Mouse (Mus musculus) liver, adult 2 months (tissue): Measurements from ENCODE around the gene Uqcrq. TPM values are rescaled to one million over a fixed set of nuclear protein-coding genes. Genes with fewer than 3 reads are reported as not detected.
A peak's percentile ranks its signal among the peaks of the same experiment; 100 is the strongest.

ENCODE experiments used
- DNase-seq: peaks from one replicate; pipeline ENCODE4 v3.0.0-alpha.2; 2011; ENCODE audit warnings: low read depth, low spot score; ENCODE audit errors: extremely low read depth
- H3K27ac ChIP-seq: fragments of 200-500 bp; replicated peaks from 2 replicates; pipeline ENCODE4 v1.5.1; 2012; ENCODE audit warnings: low read depth, mild to moderate bottlenecking, control low read depth, inconsistent platforms, low read length; ENCODE audit not compliant: insufficient read depth
- H3K27me3 ChIP-seq: fragments of 200-500 bp; 2 replicates; pipeline ENCODE4 v1.6.1; 2012; ENCODE audit warnings: mild to moderate bottlenecking, moderate library complexity, low read length, inconsistent platforms; ENCODE audit not compliant: control insufficient read depth, insufficient read depth
- H3K36me3 ChIP-seq: fragments of 200-500 bp; 2 replicates; pipeline ENCODE4 v1.6.1; 2012; ENCODE audit warnings: low read length, inconsistent platforms; ENCODE audit not compliant: control insufficient read depth, insufficient read depth
- H3K4me1 ChIP-seq: fragments of 200-500 bp; 2 replicates; pipeline ENCODE4 v1.6.1; 2011; ENCODE audit warnings: low read length; ENCODE audit not compliant: control insufficient read depth, insufficient read depth
- H3K4me3 ChIP-seq: fragments of 200-500 bp; 2 replicates; pipeline ENCODE4 v1.5.1; 2011; ENCODE audit warnings: low read depth, mild to moderate bottlenecking, control low read depth, low read length, moderate library complexity; ENCODE audit not compliant: insufficient read depth
- H3K79me2 ChIP-seq: fragments of 200-500 bp; 2 replicates; pipeline ENCODE4 v1.6.1; 2012; ENCODE audit warnings: inconsistent platforms, mild to moderate bottlenecking, low read length, moderate library complexity; ENCODE audit not compliant: control insufficient read depth, insufficient read depth
- H3K9ac ChIP-seq: fragments of 200-500 bp; 2 replicates; pipeline ENCODE4 v1.6.1; 2012; ENCODE audit warnings: low read depth, mild to moderate bottlenecking, control low read depth, inconsistent platforms, low read length
- CTCF ChIP-seq: fragments of 200-500 bp; IDR thresholded peaks from 2 replicates; pipeline ENCODE4 v1.5.1; 2011; ENCODE audit warnings: low read depth, low read length, control low read depth
- POLR2A ChIP-seq: fragments of 200-500 bp; IDR thresholded peaks from 2 replicates; pipeline ENCODE4 v1.6.1; 2011; ENCODE audit warnings: low read length, control low read depth; ENCODE audit not compliant: insufficient read depth; ENCODE audit errors: extremely low read depth
- WGBS: fragments of 180-500 bp; shearing (Covaris S2); methylation state at CpG from one replicate; pipeline ENCODE4 v1.1.7; 2018; 5-methylcytosine and 5-hydroxymethylcytosine counted together
- polyA plus RNA-seq: library from polyadenylated mRNA; depleted of rRNA; stranded (reverse); fragments of >200 nt; gene quantifications from 2 replicates; pipeline ENCODE4 v1.2.3, GENCODE M21; 2012
- total RNA-seq: library from RNA; depleted of rRNA; stranded (reverse); fragments of >200 nt; gene quantifications from 2 replicates; pipeline ENCODE4 v1.2.3, GENCODE M21; 2014

Gene Uqcrq
- total and polyA plus RNA-seq, 2 experiments = 256 to 1,230 TPM

DNA sequence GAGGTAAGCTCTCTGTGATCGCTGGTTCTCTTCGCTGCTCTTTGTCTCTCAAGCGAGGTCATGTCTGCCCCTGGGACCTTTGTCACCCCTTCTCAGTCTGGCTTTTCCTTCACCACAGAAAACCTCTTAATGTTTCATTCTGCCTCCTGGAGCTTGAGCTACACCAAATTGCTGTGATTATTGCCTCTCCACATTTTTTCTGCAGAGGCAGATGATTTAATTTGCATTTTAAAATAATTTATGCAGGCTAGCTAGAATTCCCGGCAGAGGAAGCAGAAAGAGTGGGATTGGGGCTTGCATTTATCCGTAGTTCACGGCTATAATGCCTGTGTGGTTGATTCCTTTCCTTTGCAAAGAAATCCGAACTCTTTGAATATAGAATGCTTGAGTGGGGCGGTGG, 45.0 kb upstream of the Uqcrq start:
- Histone ChIP-seq H3K27ac (no peak overlapping the region), H3K36me3 (no peaks in the 10 kb centered on the region), H3K9ac (no peak overlapping the region), H3K4me1 (no peaks in the 10 kb centered on the region), H3K27me3 (peaks cover 25% of the 10 kb centered on the region), H3K79me2 (no peaks in the 10 kb centered on the region), H3K4me3 (no peak overlapping the region)
- DNase-seq = no peak
- WGBS = 42% methylated on average over 8 of the region's 8 CpGs
- no peak for TF ChIP-seq POLR2A
- no peak for TF ChIP-seq CTCF

DNA sequence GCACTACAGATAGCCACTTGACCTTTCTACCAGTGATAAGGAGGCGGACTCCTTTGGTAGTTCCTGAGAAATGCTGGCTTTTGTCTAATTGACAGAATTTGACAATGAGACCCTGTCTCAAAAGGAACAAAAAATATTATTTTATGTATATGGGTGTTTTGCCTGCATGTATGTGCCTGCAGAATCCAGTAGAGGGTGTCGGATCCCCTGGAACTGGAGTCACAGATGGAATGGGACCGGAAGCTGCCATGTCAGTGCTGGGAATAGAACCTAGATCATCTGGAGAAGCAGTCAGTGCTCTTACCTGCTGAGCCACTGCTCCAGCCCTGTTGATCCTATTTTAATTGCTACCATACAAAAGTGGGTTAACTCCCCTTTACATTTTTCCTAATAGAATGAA, 42.1 kb upstream of the Uqcrq start:
- no peaks in the 10 kb centered on the region for H3K36me3 ChIP-seq
- no peak for TF ChIP-seq CTCF
- TF ChIP-seq POLR2A = no peak
- WGBS = 87% methylated on average over 3 of the region's 3 CpGs
- no peaks in the 10 kb centered on the region for H3K79me2 ChIP-seq
- no peak overlapping the region for H3K4me3 ChIP-seq
- DNase-seq = no peak
- H3K27ac ChIP-seq = no peak overlapping the region
- no peaks in the 10 kb centered on the region for H3K4me1 ChIP-seq
- no peak overlapping the region for H3K9ac ChIP-seq
- H3K27me3 ChIP-seq = peaks cover 2% of the 10 kb centered on the region; the same call in 1 of the 2 replicates

DNA sequence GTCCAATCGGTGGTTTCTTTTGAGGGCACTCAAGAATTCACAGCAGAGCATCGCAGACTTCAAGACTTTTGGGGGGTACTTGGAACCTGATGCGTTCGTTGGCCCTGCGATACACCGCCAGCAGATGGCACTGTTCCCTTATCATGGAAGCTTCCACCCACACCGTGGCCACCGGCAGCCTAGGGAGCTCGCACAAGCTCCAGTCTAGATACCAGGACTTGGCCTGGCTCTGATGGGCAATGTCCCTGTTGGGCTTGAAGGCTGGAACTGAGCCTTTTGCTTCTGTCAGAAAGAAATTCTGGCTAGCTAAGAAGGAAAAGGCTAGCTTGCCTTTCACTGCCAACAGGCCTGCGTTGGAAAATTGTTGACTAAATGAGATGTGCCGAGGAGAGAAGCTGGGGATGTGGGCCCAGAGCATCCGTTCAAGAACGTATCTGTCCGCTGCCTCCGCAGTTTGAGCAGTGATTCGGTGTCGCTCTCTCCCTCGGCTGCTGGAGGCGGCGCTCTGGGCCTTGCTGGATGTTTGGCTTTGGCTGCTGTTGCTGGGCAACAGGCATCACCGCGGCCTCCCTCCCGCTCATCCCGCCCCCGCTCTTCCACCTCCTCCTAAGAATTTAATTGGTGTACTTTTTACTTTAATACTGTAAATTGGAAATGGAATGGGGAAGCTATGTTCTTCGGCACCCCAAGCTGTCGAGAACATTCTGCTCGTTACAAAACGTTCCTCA, 39.5 kb upstream of the Uqcrq start, which contains the start of gene Gm9837:
TSS of gene Gm9837 (minus strand) at position 512 of the 728 bp plus-strand sequence.
- no peak within 1 kb of the TSS for H3K4me3 ChIP-seq
- H3K79me2 ChIP-seq = no peaks in the 10 kb centered on the region
- H3K36me3 ChIP-seq = peaks cover 10% of the 10 kb centered on the region
- DNase-seq = peak; percentile 61
- no peaks in the 10 kb centered on the region for H3K27me3 ChIP-seq
- H3K4me1 ChIP-seq = no peaks in the 10 kb centered on the region
- TF ChIP-seq CTCF = peak; percentile 98
- TF ChIP-seq POLR2A = no peak
- H3K9ac ChIP-seq = no peak within 1 kb of the TSS
- WGBS = 8% methylated on average over 29 of the region's 29 CpGs
- H3K27ac ChIP-seq = no peak within 1 kb of the TSS

DNA sequence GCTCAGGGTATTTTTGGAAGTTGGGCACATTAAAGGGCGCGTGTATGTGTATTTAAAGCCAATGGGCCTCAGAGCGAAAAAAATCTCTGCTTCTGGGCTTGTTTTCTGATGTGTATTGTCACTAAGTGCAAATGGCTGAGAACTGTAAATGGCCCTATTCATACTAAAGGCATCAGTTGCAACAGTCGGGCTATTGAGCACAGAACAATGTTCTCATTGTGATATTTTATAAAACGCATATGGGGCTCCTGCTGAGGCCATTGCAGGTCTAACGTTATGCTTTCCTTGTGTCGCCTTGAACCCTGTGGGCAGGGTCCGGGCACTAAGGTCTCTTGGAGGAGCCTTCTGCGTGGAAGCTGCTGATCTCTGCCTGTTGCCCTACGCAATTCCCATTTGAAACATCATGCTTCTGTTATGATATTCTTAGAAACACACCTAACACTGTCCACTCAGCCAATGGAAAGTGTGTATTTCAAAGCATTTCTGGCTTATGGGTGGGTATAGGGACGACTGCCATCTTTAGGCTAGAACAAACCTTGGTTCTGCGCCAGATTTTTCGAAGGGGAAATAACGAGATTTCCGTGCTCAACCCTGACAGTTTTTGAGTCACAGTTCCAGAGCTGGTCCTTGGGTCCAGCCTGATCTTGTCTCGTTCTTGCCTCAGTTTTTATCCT, 38.8 kb upstream of the Uqcrq start:
- DNase-seq = no peak
- 37% methylated on average over 16 of the region's 16 CpGs for WGBS
- Histone ChIP-seq H3K4me1 (no peaks in the 10 kb centered on the region), H3K27ac (no peak overlapping the region), H3K27me3 (no peaks in the 10 kb centered on the region), H3K9ac (no peak overlapping the region), H3K4me3 (no peak overlapping the region), H3K79me2 (no peaks in the 10 kb centered on the region), H3K36me3 (peaks cover 17% of the 10 kb centered on the region)
- TF ChIP-seq POLR2A (no peak), CTCF (no peak)

DNA sequence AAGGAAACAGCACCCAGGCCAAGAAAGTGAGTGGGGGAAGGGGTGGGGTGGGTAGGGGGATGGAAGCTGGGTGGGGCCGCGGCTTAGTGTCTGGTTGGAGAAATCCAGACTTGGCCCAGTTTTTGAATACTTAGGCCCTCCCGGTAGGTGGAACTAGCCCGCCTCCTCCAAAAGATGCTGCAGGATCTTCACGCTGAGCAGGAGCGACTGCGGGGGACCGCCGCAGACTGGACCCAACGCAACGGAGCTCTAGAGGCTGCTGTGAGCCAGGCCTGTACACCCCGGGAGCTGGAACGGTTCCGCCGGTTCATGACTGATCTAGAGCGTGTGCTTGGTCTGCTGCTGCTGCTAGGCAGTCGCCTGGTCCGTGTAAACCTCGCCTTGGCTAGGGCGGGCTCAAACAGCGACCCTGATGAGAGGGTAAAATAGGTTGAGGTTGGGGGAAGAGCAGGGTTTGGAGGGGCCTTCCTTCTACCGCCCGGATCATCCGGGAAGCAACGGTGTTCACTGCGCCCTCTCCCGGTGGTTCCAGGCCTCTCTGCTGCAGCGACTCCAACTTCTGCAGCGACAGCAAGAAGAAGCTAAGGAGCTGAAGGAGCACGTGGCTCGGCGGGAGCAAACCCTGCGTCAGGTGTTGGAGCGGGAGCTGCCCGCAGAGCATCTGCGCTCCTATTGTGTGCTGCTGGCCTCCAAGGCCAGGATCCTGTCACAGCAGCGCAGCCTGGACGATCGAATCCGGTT, 35.8 kb upstream of the Uqcrq start:
- 69% methylated on average over 40 of the region's 40 CpGs for WGBS
- DNase-seq = no peak
- Histone ChIP-seq H3K27me3 (no peaks in the 10 kb centered on the region), H3K4me1 (peaks cover 18% of the 10 kb centered on the region), H3K9ac (peak overlapping the region; percentile 20; the same call in 1 of the 2 replicates), H3K4me3 (peak overlapping the region; percentile 39; the same call in 1 of the 2 replicates), H3K36me3 (peaks cover 20% of the 10 kb centered on the region), H3K79me2 (peaks cover 14% of the 10 kb centered on the region; the same call in 1 of the 2 replicates), H3K27ac (no peak overlapping the region)
- TF ChIP-seq CTCF = peak; percentile 75
- 0 out of 2 replicates have a peak, but pooled peaks have one; percentile 6 for TF ChIP-seq POLR2A
